Mouse (Mus musculus) NIH3T3 (cell line): ENCODE measurements around the gene Nipa2.
A peak's percentile ranks its signal among the peaks of the same experiment; 100 is the strongest.

Experiments used
- DNase-seq: peaks from one replicate; pipeline ENCODE4 v3.0.0-alpha.2; 2012; ENCODE audit warnings: low read depth

Nipa2 gene

GRCm38 (mm10) chr7:55962004-55962908 is at the start of gene Nipa2:
Gene Nipa2 (minus strand): TSS chr7:55962476.
- DNase-seq = peak; percentile 96

DNA sequence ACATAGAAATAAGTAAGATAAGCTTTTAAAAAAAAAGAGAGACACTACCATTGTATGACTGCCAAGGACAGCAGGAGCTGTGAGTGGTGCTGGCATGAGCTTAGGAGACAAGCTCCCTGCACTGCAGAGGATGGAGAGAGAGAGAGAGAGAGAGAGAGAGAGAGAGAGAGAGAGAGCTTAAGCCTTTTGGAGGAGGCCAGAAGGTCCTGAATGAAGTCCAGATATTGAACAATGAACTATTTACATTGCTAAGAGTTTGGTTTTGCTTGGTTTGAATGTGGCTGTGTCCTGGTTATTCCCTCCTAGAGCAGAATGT is 48.7 kb upstream of the Nipa2 start:
- no peak for DNase-seq

DNA sequence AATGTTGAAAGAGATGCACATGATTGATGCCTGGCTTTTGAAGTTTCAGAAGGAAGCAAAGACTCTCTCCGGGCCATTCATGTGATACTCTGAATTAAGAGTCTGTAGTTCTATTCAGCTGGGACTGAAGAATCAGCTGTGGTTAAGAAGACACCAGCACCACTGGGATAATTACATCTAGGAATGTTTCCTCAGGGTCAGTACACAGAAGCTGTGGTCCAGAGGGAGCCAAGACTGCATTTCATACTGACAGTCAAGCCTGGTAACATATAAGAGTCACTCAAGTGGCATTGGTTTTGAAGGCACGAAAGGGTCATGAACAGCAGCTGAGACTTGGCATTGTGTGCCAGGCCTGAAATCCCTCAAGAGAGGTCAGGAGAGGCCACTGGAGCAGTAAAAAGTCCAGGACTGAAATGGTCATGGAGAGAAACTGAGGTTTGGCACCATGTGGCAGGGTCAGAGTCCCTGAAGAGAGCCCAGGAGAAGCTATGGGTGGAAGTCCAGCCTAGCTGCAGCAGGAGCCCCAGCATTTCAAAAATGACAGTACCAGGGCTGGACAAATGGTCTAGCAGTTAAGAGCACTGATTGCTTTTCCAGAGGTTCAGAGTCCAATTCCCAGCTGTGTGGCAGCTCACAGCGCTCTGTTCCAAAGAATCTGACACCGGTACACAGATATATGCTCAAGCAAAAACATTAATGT is 48.2 kb upstream of the Nipa2 start:
- DNase-seq = no peak

DNA sequence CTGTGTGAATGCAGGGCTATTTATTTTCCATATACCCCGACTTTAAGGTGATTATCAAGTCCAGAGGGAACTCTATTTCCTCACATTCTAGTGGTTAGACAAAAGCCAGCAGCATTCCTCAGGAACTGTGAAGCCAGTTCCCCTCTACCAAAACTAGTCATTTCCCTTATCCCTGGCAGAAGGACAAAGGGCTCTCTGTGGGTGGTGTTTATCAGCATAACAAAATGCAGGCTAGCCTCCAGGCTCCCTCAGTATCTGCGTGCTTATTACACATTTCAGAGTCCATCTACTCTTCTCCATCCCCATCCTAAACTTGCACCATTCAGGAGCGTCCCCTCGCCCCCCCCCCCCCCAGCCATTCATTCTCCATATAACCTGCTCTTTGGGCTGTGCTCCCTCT is 36.7 kb upstream of the Nipa2 start:
- DNase-seq = peak; percentile 75

DNA sequence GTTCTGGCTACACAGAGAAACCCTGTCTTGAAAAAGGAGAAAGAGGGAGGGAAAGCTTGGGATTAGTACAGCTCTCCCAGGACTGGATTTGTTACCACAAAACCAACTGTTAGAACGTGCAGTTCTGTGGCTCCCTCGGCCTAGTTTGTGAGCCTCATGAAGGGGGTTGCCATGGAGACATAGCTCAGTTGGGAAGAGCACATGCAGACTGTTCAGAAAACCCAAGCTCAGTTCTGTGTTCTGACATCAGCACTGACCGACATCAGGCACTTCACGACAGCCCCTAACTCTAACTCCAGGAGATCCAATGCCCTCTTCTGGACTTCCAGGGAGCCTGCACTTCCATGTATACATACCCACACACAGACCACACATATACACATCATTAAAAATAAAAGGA is 32.7 kb upstream of the Nipa2 start:
- no peak for DNase-seq

GRCm38 (mm10) chr7:55991858-55992257 is 29.6 kb upstream of the Nipa2 start:
- DNase-seq = no peak

DNA sequence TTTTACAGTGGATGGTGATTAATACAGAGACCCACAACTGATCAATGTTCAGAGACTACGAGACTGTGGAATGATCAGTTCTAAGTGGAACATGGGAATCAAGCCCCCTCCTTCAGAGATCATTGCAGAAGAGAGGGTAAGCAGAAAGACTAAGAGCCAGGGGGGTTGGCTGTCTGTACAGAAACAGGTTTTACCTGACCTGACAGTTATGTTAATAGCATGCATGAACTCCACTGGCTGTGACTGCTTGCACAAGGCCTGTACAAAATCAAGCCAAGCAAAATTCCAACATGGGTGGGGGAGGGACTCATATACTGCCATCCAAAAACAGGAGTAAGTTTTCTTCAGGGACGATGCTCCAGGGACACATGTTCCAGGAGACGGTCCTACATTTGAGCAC is 28.9 kb upstream of the Nipa2 start:
- no peak for DNase-seq

- DNase-seq = peak; percentile 88
Measured at GRCm38 (mm10) chr7:55986526-55987214, 24.4 kb upstream of the Nipa2 start.

GRCm38 (mm10) chr7:55984754-55985153 is 22.5 kb upstream of the Nipa2 start:
- DNase-seq = no peak

DNA sequence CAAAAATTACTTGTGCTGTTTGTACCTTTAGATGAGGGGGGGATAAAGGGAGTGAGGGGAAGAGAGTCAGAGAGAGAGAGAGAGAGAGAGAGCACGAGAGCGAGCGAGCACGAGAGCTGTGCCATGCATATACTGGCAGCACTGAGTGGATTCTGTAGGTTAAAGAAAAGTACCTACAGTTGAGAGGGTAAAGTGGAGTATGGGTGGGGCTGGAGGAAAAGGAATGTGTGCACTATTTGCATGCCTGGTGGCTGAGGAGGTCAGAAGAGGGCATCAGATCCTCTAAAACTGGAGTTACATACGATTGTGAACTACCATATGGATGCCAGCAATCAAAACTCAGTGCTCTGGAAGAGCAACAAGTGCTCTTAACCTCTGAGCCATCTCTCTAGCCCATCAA is 20.8 kb upstream of the Nipa2 start:
- no peak for DNase-seq

DNA sequence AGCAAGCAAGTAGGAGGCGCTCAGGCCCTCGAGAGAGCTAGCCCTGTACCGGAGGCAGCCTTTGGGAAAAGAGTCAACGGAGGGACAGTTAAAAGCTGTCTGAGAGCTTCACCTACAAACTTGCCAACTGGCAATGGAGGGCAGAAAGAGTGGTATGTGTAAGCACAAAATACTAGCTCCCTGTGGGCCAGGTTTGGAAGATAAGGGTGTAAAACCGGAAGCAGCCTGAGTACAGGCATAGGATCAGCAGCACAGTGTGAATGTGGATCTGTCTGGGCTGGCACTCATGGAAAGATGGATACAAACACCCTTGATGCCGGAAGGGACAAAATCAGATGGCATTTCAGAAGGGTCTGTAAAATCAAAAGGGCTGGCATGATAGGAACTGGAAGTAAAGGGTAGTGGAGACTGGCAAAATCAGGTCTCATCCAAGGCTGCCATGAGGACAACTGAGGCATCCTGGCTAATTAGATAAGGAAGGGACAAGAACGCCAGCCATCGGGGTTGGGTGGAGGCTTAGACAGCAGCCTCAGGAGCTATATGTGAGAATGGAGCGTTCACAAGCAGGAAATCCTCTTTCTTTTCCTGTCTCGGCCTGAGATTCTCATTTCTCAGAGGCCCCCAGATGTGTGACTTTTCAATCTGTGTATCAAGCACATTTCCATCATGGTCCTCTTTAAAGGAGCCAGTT is 19.9 kb upstream of the Nipa2 start:
- no peak for DNase-seq

DNA sequence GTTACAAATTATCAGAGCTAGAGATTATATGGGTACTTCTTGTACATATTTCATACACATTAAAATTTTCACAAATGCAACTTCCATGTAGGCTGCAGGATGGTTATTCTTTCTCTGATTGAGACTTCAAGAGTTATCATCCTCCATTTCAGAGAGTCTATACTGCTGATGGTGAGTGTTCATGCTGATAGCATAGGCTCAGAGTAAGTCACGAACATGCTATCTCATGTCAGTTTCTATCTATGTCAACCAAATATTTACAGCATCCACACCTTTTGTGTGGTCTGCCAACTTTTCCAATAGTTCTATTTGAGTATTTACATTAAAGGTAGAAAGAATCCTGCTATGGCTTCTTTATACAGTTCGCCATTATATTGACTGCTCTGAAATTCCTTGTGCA is 19.2 kb upstream of the Nipa2 start:
- no peak for DNase-seq

- peak; percentile 14 for DNase-seq
Measured at GRCm38 (mm10) chr7:55974429-55974828, 12.2 kb upstream of the Nipa2 start.

GRCm38 (mm10) chr7:55969415-55969814 is 7.1 kb upstream of the Nipa2 start:
- no peak for DNase-seq

- no peak for DNase-seq
Measured at GRCm38 (mm10) chr7:55968258-55968901, 6.1 kb upstream of the Nipa2 start.

DNA sequence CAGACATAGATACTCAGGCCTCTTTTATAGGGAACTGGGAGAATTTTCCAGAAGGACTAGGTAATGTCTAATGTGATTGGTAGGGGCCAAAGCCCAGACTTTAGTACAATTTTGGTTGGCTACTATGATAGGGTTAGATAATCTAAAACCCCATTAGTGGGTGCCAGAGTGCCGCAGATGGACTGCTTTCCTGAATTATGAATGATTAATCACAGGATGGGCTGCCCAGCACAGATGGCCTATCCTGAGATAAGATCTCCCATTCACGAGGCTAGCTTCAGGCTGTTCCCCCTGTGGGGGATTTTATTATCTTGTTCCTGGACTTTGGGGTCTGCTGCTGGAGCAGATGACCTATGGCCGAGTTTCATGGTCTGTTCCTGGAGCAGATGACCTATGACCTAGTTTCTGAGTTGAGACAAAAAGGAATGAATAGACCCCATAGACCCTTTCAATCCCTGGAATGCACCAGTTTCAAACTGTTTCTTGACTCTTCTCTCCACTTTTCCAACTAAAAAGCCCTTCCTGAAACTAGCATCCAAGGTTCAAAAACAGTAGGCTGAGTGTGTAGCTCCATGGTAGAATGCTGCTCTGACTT is 4.7 kb upstream of the Nipa2 start:
- DNase-seq = no peak

DNA sequence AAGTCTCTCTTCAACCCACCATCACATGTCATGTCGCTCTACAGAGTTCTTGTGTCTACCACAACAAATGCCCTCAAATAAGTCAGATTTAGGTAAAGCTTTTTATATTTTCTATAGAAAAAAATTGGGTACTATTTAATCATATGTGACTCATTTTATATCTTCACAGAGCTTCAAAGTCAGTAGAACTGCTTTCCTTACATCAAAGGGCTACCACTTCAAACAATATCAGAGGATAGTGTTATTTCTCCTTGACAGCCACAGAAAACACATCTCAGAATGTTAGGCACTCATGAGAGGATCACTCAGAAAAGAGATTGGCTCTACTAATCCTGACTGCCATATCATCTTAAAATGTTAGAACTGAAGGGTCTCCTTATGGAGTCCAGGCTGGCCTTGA is 1.8 kb downstream of the Nipa2 start:
- DNase-seq = no peak

DNA sequence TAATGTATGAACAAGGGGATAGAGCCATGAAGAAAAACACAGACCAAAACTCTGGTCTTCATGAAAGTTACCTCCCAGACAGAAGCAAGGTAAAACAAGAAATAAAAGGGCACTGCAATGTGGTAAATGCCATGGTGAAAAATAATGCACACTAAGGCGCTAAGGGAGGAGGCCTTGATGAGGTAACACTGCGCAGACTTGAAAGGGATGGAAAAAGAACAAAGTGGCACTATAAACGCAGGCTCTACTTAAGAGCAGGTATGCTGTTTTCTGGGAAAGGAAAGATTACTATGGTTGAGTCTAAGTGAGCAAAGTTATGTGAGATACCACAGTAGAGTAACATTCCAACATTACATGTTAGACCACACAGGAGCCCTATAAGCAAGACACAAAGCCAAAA is 2.5 kb downstream of the Nipa2 start:
- DNase-seq = no peak

- no peak for DNase-seq
Measured at GRCm38 (mm10) chr7:55957916-55958315, 4.4 kb downstream of the Nipa2 start.

DNA sequence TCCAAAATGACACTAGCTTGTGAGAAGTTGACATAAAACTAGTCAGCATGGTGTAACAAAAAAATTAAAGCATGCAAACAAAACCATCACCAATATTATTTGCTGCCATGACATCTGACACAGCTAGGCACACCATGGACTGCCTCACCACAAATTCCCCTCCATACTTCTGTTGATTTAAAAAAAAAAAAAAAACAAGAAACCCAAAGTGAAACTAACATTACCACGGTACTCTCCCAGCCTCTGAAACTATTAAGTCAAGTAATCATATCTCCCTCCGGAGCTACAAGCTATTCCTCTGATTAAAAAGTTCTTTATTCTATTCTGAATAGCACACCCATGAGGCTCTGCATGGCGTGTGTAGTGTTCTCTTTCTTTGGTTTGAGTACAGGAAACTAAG is 5.1 kb downstream of the Nipa2 start:
- DNase-seq = no peak

DNA sequence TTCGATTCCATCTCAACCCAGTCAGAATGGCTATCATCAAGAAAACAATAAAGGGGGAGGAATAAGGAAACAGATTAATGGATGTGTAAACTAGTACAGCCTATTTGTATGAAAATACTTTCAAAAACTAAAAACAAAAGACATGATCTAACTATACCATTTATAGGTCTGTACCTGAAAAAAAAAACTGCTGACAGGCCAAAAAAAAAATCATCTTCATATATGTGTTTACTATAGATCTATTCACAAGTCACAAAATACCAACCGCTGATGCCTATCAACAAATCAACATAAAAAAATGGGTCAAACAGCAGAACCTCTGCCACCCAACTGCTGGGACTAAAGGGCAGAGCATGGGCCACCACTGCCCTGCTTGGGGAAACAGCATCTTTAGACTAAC is 6.2 kb downstream of the Nipa2 start:
- no peak for DNase-seq

DNA sequence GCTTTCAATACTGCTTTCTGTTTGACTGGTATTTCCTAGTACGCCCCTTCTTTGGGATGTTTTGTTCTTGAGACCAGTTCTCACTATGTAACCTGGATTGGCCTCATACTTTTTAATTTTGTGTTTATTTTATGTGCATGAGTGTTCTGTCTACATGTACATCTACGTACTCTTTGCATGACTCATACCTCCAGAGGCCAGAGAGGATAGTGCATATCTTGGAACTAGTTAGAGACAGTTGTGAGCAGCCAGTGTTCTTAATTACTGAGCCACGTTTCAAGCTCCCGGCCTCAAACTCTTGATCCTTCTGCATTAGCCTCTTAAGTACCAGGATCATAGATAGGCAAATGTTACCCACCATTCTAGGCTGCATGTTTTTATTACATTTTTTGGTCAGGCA is 23.9 kb downstream of the Nipa2 start:
- peak; percentile 70 for DNase-seq
